ENCODE assay signal across 7 mouse cellular contexts in the genomic region with DNA sequence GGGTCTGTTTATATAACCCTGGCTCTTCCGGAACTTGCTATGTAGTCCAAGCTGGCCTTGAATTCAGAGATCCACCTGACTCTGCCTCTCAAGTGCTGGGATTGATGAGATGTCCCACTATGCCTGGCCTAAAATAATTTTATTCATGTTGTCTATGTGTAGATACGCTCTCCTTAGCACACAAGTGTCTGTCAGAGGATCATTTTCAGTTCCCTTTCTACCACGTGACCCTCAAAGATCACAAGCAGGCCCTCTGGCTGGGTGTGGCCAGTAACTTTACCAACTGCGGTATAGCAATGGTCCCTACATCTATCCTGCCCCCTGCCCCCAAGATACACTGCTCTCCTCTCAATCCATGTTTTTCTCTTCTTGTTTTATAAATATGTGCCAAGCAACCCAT. TPM values are rescaled to one million over a fixed set of nuclear protein-coding genes. Genes with fewer than 3 reads are reported as not detected.
A peak's percentile ranks its signal among the peaks of the same experiment; 100 is the strongest.
DNase-seq lines count a peak whose midpoint lies in the region; ATAC-seq and TF ChIP-seq lines count a peak whose summit lies in the region.

No protein-coding gene starts in this region.

- intact Hi-C loops in heart, postnatal 10 days (cut with DNase I) = no loop called here

- H3K36me3 ChIP-seq in lung, postnatal 0 days (ENCODE audit: insufficient read depth, low read length) = no peaks in the 10 kb centered on the region
- H3K36me3 ChIP-seq in thymus, adult 2 months (ENCODE audit: control insufficient read depth, insufficient read depth, low read length) = no peaks in the 10 kb centered on the region
- H3K36me3 ChIP-seq in neural tube, embryonic 15.5 days = no peaks in the 10 kb centered on the region

- TF ChIP-seq CTCF in lung, postnatal 0 days (IDR thresholded peaks at IDR 0.05) = no peak
- no peak for TF ChIP-seq CTCF in thymus, adult 2 months (IDR thresholded peaks at IDR 0.05; ENCODE audit: borderline replicate concordance, control insufficient read depth, extremely low read depth, insufficient read depth, low read length, poor library complexity)

- peak; percentile 25 to 31 for DNase-seq in urinary bladder, postnatal 36 days (ENCODE audit: low spot score in 2 of 2)
- no peak for DNase-seq in urinary bladder, postnatal 10 days (ENCODE audit: low spot score)
- DNase-seq in heart, postnatal 10 days = peak; percentile 56 to 61
- DNase-seq in lung, postnatal 0 days (ENCODE audit: low spot score) = peak; percentile 12
- DNase-seq in thymus, adult 2 months = peak; percentile 78
- no peak for DNase-seq in testis, postnatal 10 days (ENCODE audit: low spot score)

- ATAC-seq in lung, postnatal 0 days = no peak; the same call in 1 of the 2 replicates
- no peak for ATAC-seq in neural tube, embryonic 15.5 days (ENCODE audit: low FRiP score)

- 77% methylated on average over 4 of the region's 4 CpGs for WGBS in lung, postnatal 0 days
- 55% methylated on average over 4 of the region's 4 CpGs for WGBS in thymus, adult 2 months
- WGBS in neural tube, embryonic 15.5 days = 91% methylated on average over 4 of the region's 4 CpGs

- no peak overlapping the region for H3K27ac ChIP-seq in lung, postnatal 0 days (ENCODE audit: low read length)
- no peak overlapping the region for H3K27ac ChIP-seq in thymus, adult 2 months (ENCODE audit: control insufficient read depth, insufficient read depth, low read length)
- H3K27ac ChIP-seq in neural tube, embryonic 15.5 days (replicated peaks) = no peak overlapping the region

- no peak for TF ChIP-seq POLR2A in thymus, adult 2 months (IDR thresholded peaks at IDR 0.05; ENCODE audit: control insufficient read depth, extremely low read depth, insufficient read depth, low read length, poor library complexity)

- H3K9me3 ChIP-seq in lung, postnatal 0 days (ENCODE audit: low read length) = no peaks in the 10 kb centered on the region
- no peaks in the 10 kb centered on the region for H3K9me3 ChIP-seq in neural tube, embryonic 15.5 days (replicated peaks)

- no peak overlapping the region for H3K4me3 ChIP-seq in lung, postnatal 0 days (ENCODE audit: low read depth, low read length)
- H3K4me3 ChIP-seq in thymus, adult 2 months (ENCODE audit: control insufficient read depth, insufficient read depth, low read length) = no peak overlapping the region
- H3K4me3 ChIP-seq in neural tube, embryonic 15.5 days (replicated peaks) = no peak overlapping the region

- no peak for TF ChIP-seq EP300 in lung, postnatal 0 days (IDR thresholded peaks at IDR 0.05)

- no peaks in the 10 kb centered on the region for H3K4me1 ChIP-seq in lung, postnatal 0 days (ENCODE audit: insufficient read depth, low read depth, low read length)
- H3K4me1 ChIP-seq in thymus, adult 2 months (replicated peaks; ENCODE audit: control insufficient read depth, insufficient read depth, low read length) = no peaks in the 10 kb centered on the region; the same call in 1 of the 2 replicates
- no peaks in the 10 kb centered on the region for H3K4me1 ChIP-seq in neural tube, embryonic 15.5 days

- H3K9ac ChIP-seq in lung, postnatal 0 days (replicated peaks; ENCODE audit: low read depth) = no peak overlapping the region
- H3K9ac ChIP-seq in neural tube, embryonic 15.5 days (replicated peaks) = no peak overlapping the region

- H3K27me3 ChIP-seq in lung, postnatal 0 days (replicated peaks; ENCODE audit: insufficient read depth, low read length) = no peaks in the 10 kb centered on the region
- H3K27me3 ChIP-seq in thymus, adult 2 months (ENCODE audit: control insufficient read depth, insufficient read depth, low read length) = no peaks in the 10 kb centered on the region
- H3K27me3 ChIP-seq in neural tube, embryonic 15.5 days (replicated peaks) = no peaks in the 10 kb centered on the region

- H3K4me2 ChIP-seq in lung, postnatal 0 days (replicated peaks; ENCODE audit: low read depth, low read length) = no peak overlapping the region
- H3K4me2 ChIP-seq in neural tube, embryonic 15.5 days = no peak overlapping the region

RNA-seq across cellular contexts. Expression of gene Shcbp1l, which starts 10.0 kb away (rescaled TPM):
- total RNA-seq in heart, postnatal 10 days (2021) = not detected
- 0.12 and 0.17 TPM in 2 replicates for polyA plus RNA-seq in lung, postnatal 0 days (2015; fragmentation: Nextera tagmentation; extraction: Ambion mirVana)
- polyA plus RNA-seq in thymus, adult 2 months (2012; rRNA removed) = 0.94 and 1.1 TPM in 2 replicates
- 0.43 and 0.75 TPM in 2 replicates for polyA plus RNA-seq in neural tube, embryonic 15.5 days (2015; fragmentation: Nextera tagmentation; extraction: Ambion mirVana)

Comparison
In these comparisons a context has a peak if more than half of its experiments do, and no peak if none do; other contexts are left out.
1. DNase-seq: peak in urinary bladder, postnatal 36 days (2 of 2), heart, postnatal 10 days (2 of 2), lung, postnatal 0 days (single experiment) and thymus, adult 2 months (single experiment); none in urinary bladder, postnatal 10 days (single experiment) and testis, postnatal 10 days (single experiment).